Mouse (Mus musculus): ENCODE measurements around the gene Gm17324.
"Not testable (repeated sequence)": the region's sequence is repeated elsewhere in the genome, so short reads cannot be mapped to it uniquely, and the experiment has no call there.

DNA sequence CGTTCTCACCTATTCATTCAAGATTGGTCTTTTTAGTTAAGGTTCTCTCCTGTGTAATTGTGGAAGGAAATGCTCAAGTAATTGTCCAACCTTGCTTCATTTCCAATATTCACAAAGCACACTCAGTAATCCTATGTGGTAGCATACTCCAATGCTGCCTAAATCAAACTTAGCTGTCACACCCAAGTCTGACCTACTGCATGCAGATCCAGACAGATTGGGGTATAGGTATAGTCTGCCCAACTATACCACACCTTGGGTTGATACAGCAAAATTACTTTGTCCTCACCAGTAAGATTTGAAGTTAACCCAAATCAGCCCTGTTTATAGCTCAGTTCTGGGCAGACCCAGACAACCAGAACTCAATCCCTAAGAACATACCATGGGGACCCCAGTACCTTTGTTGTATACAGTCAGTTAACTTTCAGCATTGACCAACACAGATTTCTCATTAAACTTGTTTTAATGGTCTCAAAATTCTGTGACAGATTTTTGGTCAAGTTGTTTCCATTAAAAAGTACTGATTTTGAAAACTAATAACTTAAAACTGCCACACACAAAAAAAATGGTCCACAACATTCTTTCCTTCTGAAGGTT, 29.5 kb upstream of the Gm17324 start:
- not testable (repeated sequence) for TF ChIP-seq CTCF (IDR thresholded peaks at IDR 0.05; ENCODE audit: borderline replicate concordance, insufficient read depth, low read depth, low read length); POLR2A (IDR thresholded peaks at IDR 0.05; ENCODE audit: borderline replicate concordance, insufficient read depth, low read length)

All from cerebellum, adult 2 months (tissue).